Mouse (Mus musculus) kidney, postnatal 4 days (tissue): Measurements from ENCODE around the gene Olfr171.
"Not testable (repeated sequence)": the region's sequence is repeated elsewhere in the genome, so short reads cannot be mapped to it uniquely, and the experiment has no call there.

Experiments used
- DNase-seq, 2 experiments: peaks; one replicate each; pipeline ENCODE4 v3.0.0; 2021; ENCODE audit warnings: mixed read lengths in 2 of 2

The Olfr171 gene

GRCm38 (mm10) chr16:19629816-19630215 lies at the start of gene Olfr171:
Gene Olfr171 (minus strand): TSS chr16:19629916.
- no peak for DNase-seq

GRCm38 (mm10) chr16:19670768-19671357 lies 41.1 kb upstream of the Olfr171 start:
- DNase-seq = no peak

DNA sequence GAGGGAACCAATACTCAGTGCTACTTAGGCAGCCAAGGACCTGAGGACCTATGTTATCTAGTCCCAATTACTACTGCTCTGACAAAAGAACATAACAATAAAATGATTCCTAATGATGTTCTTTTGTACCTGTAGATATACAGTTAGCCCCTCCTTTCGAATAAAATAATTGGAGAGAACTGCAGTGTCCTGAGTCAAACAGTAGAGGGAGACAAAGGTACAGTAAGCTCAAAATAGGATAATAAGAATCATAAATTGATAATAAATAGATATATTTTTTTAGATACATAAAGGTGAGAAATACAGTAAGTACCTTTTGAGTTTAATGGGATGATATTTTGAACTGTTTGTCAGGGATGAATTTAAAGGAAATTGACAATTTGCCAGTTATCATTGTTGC lies 36.6 kb upstream of the Olfr171 start:
- no peak for DNase-seq

GRCm38 (mm10) chr16:19611782-19612181 lies 17.9 kb downstream of the Olfr171 start, which contains the start of gene Olfr170:
Gene Olfr170 (minus strand): TSS chr16:19611882.
- DNase-seq = not testable (repeated sequence)

DNA sequence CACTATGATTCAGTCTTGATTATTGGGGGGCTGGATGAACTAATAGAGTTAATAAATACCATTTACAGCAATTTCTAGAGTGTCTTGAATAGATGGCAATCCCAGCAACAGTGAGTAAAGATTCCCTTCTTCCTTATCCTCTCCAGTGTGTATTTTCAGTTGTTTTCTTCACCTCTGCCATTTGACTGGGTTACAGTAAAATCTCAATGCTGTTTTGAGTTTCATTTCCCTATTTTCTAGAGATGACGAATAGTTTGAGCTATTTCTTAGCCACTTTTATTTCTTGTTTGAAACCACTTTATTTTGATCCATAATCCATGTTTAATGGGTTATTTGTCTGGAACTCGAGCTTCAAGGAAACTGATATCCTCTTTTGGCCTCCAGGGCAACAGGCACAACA lies 26.6 kb downstream of the Olfr171 start:
- DNase-seq = no peak
